Comparison of ENCODE assay signal across 8 mouse cellular contexts in the genomic region with DNA sequence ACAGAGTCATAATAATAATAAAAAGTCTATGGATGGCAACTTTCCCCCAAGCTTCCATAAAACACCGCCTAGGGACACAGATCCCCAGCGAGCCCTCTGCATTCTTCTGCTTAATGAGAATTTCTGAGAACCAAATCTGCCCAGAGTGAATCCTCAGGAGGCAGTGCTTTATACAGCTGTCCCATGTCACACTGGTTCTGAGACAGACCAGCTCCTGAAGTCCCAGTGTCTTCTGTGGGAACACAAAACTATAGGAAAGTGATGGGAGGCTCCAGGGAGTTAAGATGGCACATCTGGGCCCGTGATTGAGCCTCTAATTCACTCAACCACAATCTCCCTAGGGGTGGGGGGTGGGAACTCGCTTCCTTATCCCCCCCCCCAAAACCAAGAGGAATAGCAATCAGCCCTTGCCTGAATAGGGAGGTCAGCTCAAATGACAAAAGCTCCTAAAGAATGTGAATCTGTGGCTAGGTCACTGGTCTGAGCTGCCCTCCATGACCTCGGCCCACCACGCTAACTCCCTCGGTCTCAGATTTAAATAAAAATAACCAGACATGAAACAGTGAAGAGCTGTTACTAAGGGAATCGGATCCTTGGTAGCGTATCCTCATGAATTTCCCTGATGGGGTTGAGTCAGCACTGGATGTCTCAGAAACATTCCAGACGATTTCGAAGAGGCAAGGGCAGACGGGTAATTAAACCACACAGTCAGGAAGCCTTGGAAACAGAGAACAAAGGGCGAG.
DNase-seq lines count a peak whose midpoint lies in the region; ATAC-seq and TF ChIP-seq lines count a peak whose summit lies in the region.

No protein-coding gene starts in this region.

- 11% methylated on average over 13 of the region's 13 CpGs for WGBS in kidney, postnatal 0 days
- 10% methylated on average over 13 of the region's 13 CpGs for WGBS in forebrain, embryonic 14.5 days
- 23% methylated on average over 13 of the region's 13 CpGs for WGBS in limb, embryonic 11.5 days
- 34% methylated on average over 13 of the region's 13 CpGs for WGBS in stomach, postnatal 0 days

- 0 out of 2 replicates have a peak, but pooled peaks cover 6% of the 10 kb centered on the region for H3K4me1 ChIP-seq in kidney, postnatal 0 days (replicated peaks; ENCODE audit: insufficient read depth, low read length)
- H3K4me1 ChIP-seq in forebrain, embryonic 14.5 days (ENCODE audit: control insufficient read depth, insufficient read depth, low read length) = peaks cover 4% of the 10 kb centered on the region; the same call in 1 of the 2 replicates
- H3K4me1 ChIP-seq in limb, embryonic 11.5 days (ENCODE audit: control insufficient read depth, insufficient read depth, low read length) = peaks cover 13% of the 10 kb centered on the region
- H3K4me1 ChIP-seq in stomach, postnatal 0 days (replicated peaks; ENCODE audit: control insufficient read depth, insufficient read depth) = no peaks in the 10 kb centered on the region

- TF ChIP-seq EP300 in stomach, postnatal 0 days (optimal IDR thresholded peaks at IDR 0.05) = no peak

- no peak for TF ChIP-seq CTCF in kidney, postnatal 0 days (IDR thresholded peaks at IDR 0.05; ENCODE audit: low read depth)
- TF ChIP-seq CTCF in stomach, postnatal 0 days (IDR thresholded peaks at IDR 0.05; ENCODE audit: low read depth) = no peak

- no peaks in the 10 kb centered on the region for H3K27me3 ChIP-seq in kidney, postnatal 0 days (ENCODE audit: insufficient read depth, low read length)
- no peaks in the 10 kb centered on the region for H3K27me3 ChIP-seq in forebrain, embryonic 14.5 days (replicated peaks; ENCODE audit: control insufficient read depth, insufficient read depth, low read length)
- H3K27me3 ChIP-seq in limb, embryonic 11.5 days (ENCODE audit: control insufficient read depth, insufficient read depth, low read length) = no peaks in the 10 kb centered on the region
- H3K27me3 ChIP-seq in stomach, postnatal 0 days (ENCODE audit: control insufficient read depth, insufficient read depth, low read length) = no peaks in the 10 kb centered on the region

- peak overlapping the region; percentile 23 for H3K4me2 ChIP-seq in kidney, postnatal 0 days (ENCODE audit: low read length)
- H3K4me2 ChIP-seq in forebrain, embryonic 14.5 days (ENCODE audit: low read length) = no peak overlapping the region
- H3K4me2 ChIP-seq in limb, embryonic 11.5 days (ENCODE audit: low read depth, severe bottlenecking) = no peak overlapping the region
- H3K4me2 ChIP-seq in stomach, postnatal 0 days (replicated peaks; ENCODE audit: low read depth) = no peak overlapping the region

- H3K4me3 ChIP-seq in kidney, postnatal 0 days (replicated peaks; ENCODE audit: low read depth, low read length) = no peak overlapping the region
- no peak overlapping the region for H3K4me3 ChIP-seq in forebrain, embryonic 14.5 days (ENCODE audit: low read depth, low read length)
- no peak overlapping the region for H3K4me3 ChIP-seq in limb, embryonic 11.5 days (ENCODE audit: low read depth, low read length)
- H3K4me3 ChIP-seq in stomach, postnatal 0 days (ENCODE audit: low read depth, low read length) = no peak overlapping the region

- peak overlapping the region; percentile 60; the same call in 1 of the 2 replicates for H3K27ac ChIP-seq in kidney, postnatal 0 days
- no peak overlapping the region for H3K27ac ChIP-seq in forebrain, embryonic 14.5 days (ENCODE audit: low read depth, low read length)
- H3K27ac ChIP-seq in limb, embryonic 11.5 days (replicated peaks; ENCODE audit: low read depth, low read length) = 0 out of 2 replicates have a peak overlapping the region, but pooled peaks have one; percentile 15
- H3K27ac ChIP-seq in stomach, postnatal 0 days (replicated peaks) = peak overlapping the region; percentile 65; the same call in 1 of the 2 replicates

- ATAC-seq in kidney, postnatal 0 days (replicated peaks; ENCODE audit: low FRiP score, low read depth) = peak; percentile 86
- ATAC-seq in forebrain, embryonic 14.5 days = peak; percentile 28; the same call in 1 of the 2 replicates
- ATAC-seq in limb, embryonic 11.5 days (ENCODE audit: insufficient number of reproducible peaks, low FRiP score, low TSS enrichment, low read depth) = no peak; the same call in 1 of the 2 replicates
- ATAC-seq in stomach, postnatal 0 days (ENCODE audit: low FRiP score, low TSS enrichment) = peak; percentile 49; the same call in 1 of the 2 replicates

- no peaks in the 10 kb centered on the region for H3K9me3 ChIP-seq in kidney, postnatal 0 days (replicated peaks; ENCODE audit: low read length)
- no peaks in the 10 kb centered on the region for H3K9me3 ChIP-seq in forebrain, embryonic 14.5 days (replicated peaks; ENCODE audit: control insufficient read depth, low read length)
- H3K9me3 ChIP-seq in limb, embryonic 11.5 days (ENCODE audit: control insufficient read depth, low read length) = no peaks in the 10 kb centered on the region
- H3K9me3 ChIP-seq in stomach, postnatal 0 days (ENCODE audit: control insufficient read depth, low read length) = no peaks in the 10 kb centered on the region

- H3K9ac ChIP-seq in kidney, postnatal 0 days (ENCODE audit: low read depth, low read length) = no peak overlapping the region
- no peak overlapping the region for H3K9ac ChIP-seq in forebrain, embryonic 14.5 days (ENCODE audit: low read length)
- no peak overlapping the region for H3K9ac ChIP-seq in limb, embryonic 11.5 days (ENCODE audit: low read length)
- no peak overlapping the region for H3K9ac ChIP-seq in stomach, postnatal 0 days (ENCODE audit: low read length)

- DNase-seq in kidney, postnatal 0 days (ENCODE audit: low spot score) = peak; percentile 95
- DNase-seq in kidney, adult 11 months = no peak
- DNase-seq in forebrain, embryonic 14.5 days (ENCODE audit: low spot score) = peak; percentile 31
- DNase-seq in limb, embryonic 11.5 days (ENCODE audit: low spot score) = peak; percentile 31
- no peak for DNase-seq in stomach, postnatal 0 days (ENCODE audit: low spot score)
- DNase-seq in right cerebral cortex, postnatal 10 days (ENCODE audit: low spot score in 2 of 2) = no peak
- no peak for DNase-seq in thymus, postnatal 10 days (ENCODE audit: low spot score in 2 of 2)
- DNase-seq in T-cell, adult 2 months (ENCODE audit: low spot score) = no peak

- no peaks in the 10 kb centered on the region for H3K36me3 ChIP-seq in kidney, postnatal 0 days (ENCODE audit: insufficient read depth, low read length)
- H3K36me3 ChIP-seq in forebrain, embryonic 14.5 days (ENCODE audit: control insufficient read depth, insufficient read depth, low read length) = no peaks in the 10 kb centered on the region
- no peaks in the 10 kb centered on the region for H3K36me3 ChIP-seq in limb, embryonic 11.5 days (ENCODE audit: control insufficient read depth, insufficient read depth, low read length)
- no peaks in the 10 kb centered on the region for H3K36me3 ChIP-seq in stomach, postnatal 0 days (ENCODE audit: control insufficient read depth, insufficient read depth, low read length)

Comparison
In these comparisons a context has a peak if more than half of its experiments do, and no peak if none do; other contexts are left out.
1. DNase-seq: peak in kidney, postnatal 0 days (single experiment), forebrain, embryonic 14.5 days (single experiment) and limb, embryonic 11.5 days (single experiment); none in kidney, adult 11 months (single experiment), stomach, postnatal 0 days (single experiment), right cerebral cortex, postnatal 10 days (0 of 2), thymus, postnatal 10 days (0 of 2) and T-cell, adult 2 months (single experiment).